Mouse (Mus musculus) spleen, postnatal 4 days (tissue): ENCODE results near the gene Gm14085.

Source experiments
- DNase-seq, 2 experiments: peaks; one replicate each; pipeline ENCODE4 v3.0.0; 2022; ENCODE audit warnings: low spot score in 2 of 2

The Gm14085 gene

GRCm38 (mm10) chr2:122558317-122558716 is 73.6 kb downstream of the Gm14085 start:
- DNase-seq = no peak

GRCm38 (mm10) chr2:122561221-122561620 is 76.5 kb downstream of the Gm14085 start:
- no peak for DNase-seq

- DNase-seq = no peak
Measured at GRCm38 (mm10) chr2:122562251-122562650, 77.5 kb downstream of the Gm14085 start.

- DNase-seq = peak; percentile 40 to 76
Measured at GRCm38 (mm10) chr2:122569439-122569838, 84.7 kb downstream of the Gm14085 start.

- no peak for DNase-seq
Measured at GRCm38 (mm10) chr2:122570430-122570829, 85.7 kb downstream of the Gm14085 start.

GRCm38 (mm10) chr2:122571326-122571725 is 86.6 kb downstream of the Gm14085 start:
- DNase-seq = no peak

- DNase-seq = no peak
Measured at GRCm38 (mm10) chr2:122572438-122572837, 87.7 kb downstream of the Gm14085 start.

GRCm38 (mm10) chr2:122575470-122575869 is 90.7 kb downstream of the Gm14085 start:
- no peak for DNase-seq

- no peak for DNase-seq
Measured at GRCm38 (mm10) chr2:122576295-122576694, 91.6 kb downstream of the Gm14085 start.

GRCm38 (mm10) chr2:122577316-122577715 is 92.6 kb downstream of the Gm14085 start:
- DNase-seq = no peak
